Mouse (Mus musculus) liver, embryonic 14.5 days (tissue): ENCODE data around the gene Fabp6. TPM values are rescaled to one million over a fixed set of nuclear protein-coding genes. Genes with fewer than 3 reads are reported as not detected.

Experiments
- ATAC-seq: fragments of 200-750 bp; cut with Nextera tagmentation; 2 replicates; pipeline ENCODE4 v1.8.0; 2017; ENCODE audit warnings: moderate number of reproducible peaks, mild to moderate bottlenecking, moderate library complexity; ENCODE audit not compliant: insufficient read depth
- DNase-seq, 3 experiments: peaks; one replicate each; pipeline ENCODE4 v3.0.0-alpha.2; 2012 to 2013; ENCODE audit warnings: low read depth in 3 of 3, low spot score in 3 of 3
- H3K27ac ChIP-seq: fragments of 300-500 bp; sonication (generic); 2 replicates; pipeline ENCODE4 v1.5.1; 2014; ENCODE audit warnings: moderate library complexity, mild to moderate bottlenecking, control low read depth, inconsistent platforms
- H3K27me3 ChIP-seq: fragments of 300-500 bp; sonication (generic); 2 replicates; pipeline ENCODE4 v1.6.1; 2014; ENCODE audit warnings: mild to moderate bottlenecking, low read length, moderate library complexity; ENCODE audit not compliant: control insufficient read depth, insufficient read depth
- H3K36me3 ChIP-seq: fragments of 300-500 bp; sonication (generic); replicated peaks from 2 replicates; pipeline ENCODE4 v1.6.1; 2014; ENCODE audit warnings: low read depth; ENCODE audit not compliant: control insufficient read depth, insufficient read depth
- H3K4me1 ChIP-seq, 2 experiments: fragments of 200-500 bp in 1 of 2; fragments of 300-500 bp in 1 of 2; sonication (generic) in 1 of 2; replicated peaks; 2 replicates each; pipeline ENCODE4 v1.6.1; 2012 to 2014; ENCODE audit warnings: antibody characterized with exemption in 1 of 2, inconsistent platforms in 1 of 2, low read length in 1 of 2; ENCODE audit not compliant: control insufficient read depth in 2 of 2, insufficient read depth in 2 of 2
- H3K4me2 ChIP-seq: fragments of 300-500 bp; sonication (generic); 2 replicates; pipeline ENCODE4 v1.6.1; 2014; ENCODE audit warnings: low read depth, mild to moderate bottlenecking, control low read depth, moderate library complexity
- H3K4me3 ChIP-seq, 2 experiments: fragments of 200-500 bp in 1 of 2; fragments of 300-500 bp in 1 of 2; sonication (generic) in 1 of 2; 2 replicates each; pipeline ENCODE4 v1.5.1; 2012 to 2014; ENCODE audit warnings: low read depth in 2 of 2, low read length in 2 of 2, mild to moderate bottlenecking in 2 of 2, control low read depth in 1 of 2, inconsistent platforms in 1 of 2, moderate library complexity in 1 of 2; ENCODE audit not compliant: insufficient read depth in 1 of 2
- H3K9ac ChIP-seq: fragments of 300-500 bp; sonication (generic); replicated peaks from 2 replicates; pipeline ENCODE4 v1.6.1; 2014; ENCODE audit warnings: mild to moderate bottlenecking, control low read depth, moderate library complexity
- H3K9me3 ChIP-seq: fragments of 300-500 bp; sonication (generic); 2 replicates; pipeline ENCODE4 v1.6.1; 2016; ENCODE audit warnings: low read length, mixed read lengths; ENCODE audit not compliant: control insufficient read depth
- CTCF ChIP-seq: IDR thresholded peaks from 2 replicates; pipeline ENCODE4 v1.5.1; 2016; ENCODE audit warnings: antibody characterized with exemption, low read depth, control low read depth
- EP300 ChIP-seq: IDR thresholded peaks from 2 replicates; pipeline ENCODE4 v1.6.1; 2016; ENCODE audit warnings: antibody characterized with exemption, low read depth
- WGBS: fragments of 180-500 bp; shearing (Covaris S2); extraction: QIAGEN DNeasy Blood & Tissue Kit; methylation state at CpG from one replicate; pipeline ENCODE4 v1.1.7; 2014; ENCODE audit not compliant: insufficient replicate concordance; 5-methylcytosine and 5-hydroxymethylcytosine counted together
- polyA plus RNA-seq, 2 experiments: library from polyadenylated mRNA; depleted of rRNA in 1 of 2; stranded (reverse) in 1 of 2; unstranded in 1 of 2; fragments of >200 nt; fragmentation: Nextera tagmentation in 1 of 2; extraction: Ambion mirVana in 1 of 2; gene quantifications; 2 replicates each; pipeline versions ENCODE4 v1.2.1 to v1.2.3; 2012 to 2014

Fabp6 gene
- polyA plus RNA-seq, 2 experiments: not detected

DNA sequence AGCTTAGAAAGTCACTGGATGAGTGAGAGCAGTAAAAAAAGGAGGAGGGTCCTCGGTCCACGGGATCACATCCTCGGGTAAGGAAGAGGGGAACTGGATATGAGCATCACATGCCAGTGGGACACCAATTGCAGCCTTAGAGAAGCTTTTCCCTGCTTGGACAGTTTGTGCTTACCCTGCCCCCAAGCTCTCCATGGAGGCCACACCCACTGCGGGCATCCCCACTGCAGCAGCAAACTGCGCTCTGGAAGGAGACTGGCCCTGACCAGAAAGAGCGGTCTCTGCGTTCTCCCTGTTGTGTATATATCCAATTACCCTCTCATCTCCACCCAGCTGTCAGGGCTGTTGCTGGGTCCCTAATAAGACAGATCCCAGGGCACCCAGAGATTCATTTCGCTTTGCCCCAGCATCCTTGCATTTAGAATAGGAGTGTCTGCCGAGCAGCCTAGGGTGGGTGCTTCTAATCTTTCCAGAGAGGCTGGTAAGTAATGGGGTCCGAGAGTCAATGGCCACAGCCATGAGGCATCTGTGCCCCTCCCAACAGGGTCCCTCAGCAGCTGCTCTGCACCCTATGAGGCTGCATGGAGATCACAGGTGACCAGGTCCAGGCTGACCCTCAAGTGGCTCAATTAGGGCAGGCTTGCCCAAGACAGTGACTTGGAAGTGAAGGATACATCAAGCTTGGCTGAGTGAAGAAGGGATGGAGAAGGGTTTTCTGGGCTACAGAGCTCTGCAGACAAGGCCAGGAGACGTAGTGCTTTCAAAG lies 23.4 kb downstream of the Fabp6 start:
- H3K27ac ChIP-seq: no peak overlapping the region
- DNase-seq (no peak), ATAC-seq (no peak)
- TF ChIP-seq EP300 (no peak), CTCF (no peak)
- WGBS: 60% methylated on average over 11 of the region's 11 CpGs
- no peak overlapping the region for H3K4me2 ChIP-seq
- no peak overlapping the region for H3K9ac ChIP-seq
- no peaks in the 10 kb centered on the region for H3K27me3 ChIP-seq
- no peak overlapping the region for H3K4me3 ChIP-seq
- H3K9me3 ChIP-seq: no peaks in the 10 kb centered on the region
- no peaks in the 10 kb centered on the region for H3K36me3 ChIP-seq
- no peaks in the 10 kb centered on the region; a peak in 1 of 4 replicates for H3K4me1 ChIP-seq

DNA sequence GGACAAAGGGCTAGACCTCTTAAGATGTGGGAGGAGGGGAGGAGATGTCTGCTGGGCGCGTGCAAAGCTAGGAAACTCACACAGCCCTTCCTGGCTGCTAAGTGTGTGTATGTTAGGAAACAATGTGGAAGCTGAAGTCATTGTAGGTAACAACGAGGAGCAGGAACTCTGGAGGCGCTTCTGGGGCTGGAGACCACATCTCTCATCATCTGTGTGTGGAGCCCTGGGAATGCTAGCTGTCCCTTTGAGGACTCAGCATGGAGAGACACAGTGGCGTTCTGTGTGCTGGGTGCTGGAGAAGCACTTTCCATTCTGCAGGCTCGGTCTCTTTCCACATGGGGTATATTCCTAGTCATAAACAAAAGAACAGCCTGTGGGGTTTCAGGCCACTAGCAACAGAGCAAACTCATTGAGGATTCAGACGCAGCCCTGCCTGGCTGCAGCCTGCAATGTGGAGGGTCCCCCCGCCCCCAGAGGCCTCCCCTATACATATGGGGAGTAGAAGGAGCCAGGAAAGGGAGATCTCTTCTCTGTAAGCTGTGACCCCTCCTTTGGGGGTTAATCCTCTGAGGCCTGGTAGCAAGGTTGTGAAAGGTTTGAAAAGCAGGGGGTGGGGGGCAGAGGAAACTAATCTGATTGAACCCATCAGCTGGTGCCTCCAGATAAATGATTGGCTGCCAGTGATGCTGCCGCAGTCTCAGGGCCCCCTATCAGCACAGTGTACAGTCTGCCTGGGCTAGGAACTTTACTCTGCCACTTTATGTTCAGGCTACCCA lies 25.8 kb downstream of the Fabp6 start:
- 7% methylated on average over 9 of the region's 9 CpGs for WGBS
- no peaks in the 10 kb centered on the region for H3K27me3 ChIP-seq
- no peaks in the 10 kb centered on the region for H3K9me3 ChIP-seq
- ATAC-seq: 0 out of 2 replicates have a peak, but pooled peaks have one; percentile 23
- TF ChIP-seq CTCF (no peak), EP300 (no peak)
- no peak for DNase-seq
- H3K36me3 ChIP-seq: no peaks in the 10 kb centered on the region
- H3K4me3 ChIP-seq: no peak overlapping the region
- H3K9ac ChIP-seq: no peak overlapping the region
- no peak overlapping the region for H3K4me2 ChIP-seq
- no peak overlapping the region for H3K27ac ChIP-seq
- peaks cover 0 to 1% of the 10 kb centered on the region in 2 experiments; a peak in 2 of 4 replicates for H3K4me1 ChIP-seq

DNA sequence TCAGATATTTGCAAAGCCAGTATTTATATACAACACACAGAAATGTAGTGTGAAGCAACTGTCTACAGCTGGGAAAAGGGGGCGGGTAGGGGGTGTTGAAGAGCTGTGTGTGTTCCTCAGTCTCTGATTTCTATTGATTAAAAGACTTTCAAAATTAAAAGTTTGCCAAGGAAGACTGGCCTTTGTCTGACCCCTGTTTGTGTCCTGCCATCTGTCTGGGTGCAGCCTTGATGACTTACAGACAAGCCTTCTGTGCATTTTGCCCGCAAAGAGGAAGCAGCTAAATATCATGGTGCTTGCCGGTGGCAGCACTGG lies 26.3 kb downstream of the Fabp6 start:
- no peak for DNase-seq
- Histone ChIP-seq H3K9ac (no peak overlapping the region), H3K4me3 (no peak overlapping the region), H3K27me3 (no peaks in the 10 kb centered on the region), H3K4me1 (peaks cover 0 to 5% of the 10 kb centered on the region in 2 experiments; a peak in 2 of 4 replicates), H3K36me3 (no peaks in the 10 kb centered on the region), H3K9me3 (no peaks in the 10 kb centered on the region), H3K27ac (no peak overlapping the region), H3K4me2 (no peak overlapping the region)
- TF ChIP-seq CTCF: no peak
- no peak for TF ChIP-seq EP300
- WGBS: 16% methylated on average over 3 of the region's 3 CpGs
- ATAC-seq: no peak

DNA sequence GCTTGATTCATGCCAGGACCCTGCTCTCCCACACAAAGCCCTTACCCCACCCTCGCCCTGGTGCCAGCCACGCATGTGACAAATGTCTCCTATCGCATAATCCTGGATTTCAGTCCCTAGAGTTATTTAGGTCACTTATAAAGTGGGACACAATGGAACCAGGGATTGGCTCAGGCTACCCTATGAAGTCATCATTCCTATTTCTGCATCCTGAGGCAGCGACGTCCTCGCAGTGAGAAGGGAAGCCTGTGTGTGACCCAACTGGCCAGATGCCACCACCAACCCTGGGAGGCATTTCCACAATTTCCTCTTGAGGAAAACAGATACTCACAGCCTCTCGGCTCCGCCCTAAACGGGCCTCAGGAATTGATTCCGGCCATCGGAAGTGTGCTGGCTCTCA lies 31.7 kb downstream of the Fabp6 start:
- H3K36me3 ChIP-seq: no peaks in the 10 kb centered on the region
- H3K4me1 ChIP-seq: peaks cover 0 to 9% of the 10 kb centered on the region in 2 experiments; a peak in 2 of 4 replicates
- no peak overlapping the region for H3K4me3 ChIP-seq
- H3K4me2 ChIP-seq: no peak overlapping the region
- no peak overlapping the region for H3K9ac ChIP-seq
- no peaks in the 10 kb centered on the region for H3K27me3 ChIP-seq
- no peaks in the 10 kb centered on the region for H3K9me3 ChIP-seq
- WGBS: 21% methylated on average over 11 of the region's 11 CpGs
- ATAC-seq (peak; percentile 67), DNase-seq (no peak)
- no peak overlapping the region for H3K27ac ChIP-seq
- TF ChIP-seq CTCF (no peak), EP300 (no peak)

DNA sequence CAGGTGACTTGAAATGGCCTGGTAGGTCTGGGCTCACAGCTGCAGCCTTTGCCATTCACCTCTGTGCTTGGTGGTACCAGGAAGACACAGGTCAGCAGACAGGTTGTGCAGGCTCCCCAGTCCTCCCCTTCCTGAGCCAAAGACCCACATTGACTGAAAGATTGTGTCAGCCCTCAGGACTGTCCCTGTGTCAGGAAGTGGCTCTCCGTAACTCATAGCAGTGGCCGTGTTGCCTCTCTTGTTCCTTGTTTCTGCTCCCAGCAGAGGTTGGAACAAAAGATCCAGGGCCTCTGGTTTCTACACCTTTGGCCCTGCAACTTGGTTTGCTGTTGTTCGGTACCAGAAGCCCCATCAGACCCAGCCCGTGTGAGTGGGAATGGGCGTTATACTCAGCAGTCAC lies 32.2 kb downstream of the Fabp6 start:
- Histone ChIP-seq H3K27me3 (no peaks in the 10 kb centered on the region), H3K4me1 (peaks cover 0 to 9% of the 10 kb centered on the region in 2 experiments; a peak in 2 of 4 replicates), H3K9me3 (no peaks in the 10 kb centered on the region), H3K4me3 (no peak overlapping the region), H3K9ac (no peak overlapping the region), H3K27ac (no peak overlapping the region), H3K36me3 (no peaks in the 10 kb centered on the region), H3K4me2 (no peak overlapping the region)
- DNase-seq (no peak), ATAC-seq (no peak)
- TF ChIP-seq EP300: no peak
- TF ChIP-seq CTCF: no peak
- WGBS: 27% methylated on average over 5 of the region's 5 CpGs
